Mouse (Mus musculus) CH12.LX (cell line): Measurements from ENCODE around the gene Podxl. TPM values are rescaled to one million over a fixed set of nuclear protein-coding genes. Genes with fewer than 3 reads are reported as not detected.
A peak's percentile ranks its signal among the peaks of the same experiment; 100 is the strongest.

Experiments
- DNase-seq: peaks from one replicate; pipeline ENCODE4 v3.0.0-alpha.2; 2013; ENCODE audit errors: extremely low read depth
- H3K27ac ChIP-seq: 2 replicates; pipeline ENCODE4 v1.5.1; 2012; ENCODE audit warnings: low read depth, mild to moderate bottlenecking, control low read depth, moderate library complexity; ENCODE audit not compliant: insufficient read depth
- H3K27me3 ChIP-seq: replicated peaks from 2 replicates; pipeline ENCODE3; 2012; ENCODE audit warnings: inconsistent platforms
- H3K36me3 ChIP-seq, 2 experiments: replicated peaks in 1 of 2; 2 replicates each; pipeline versions ENCODE3 to v1.6.1; 2012; ENCODE audit warnings: inconsistent platforms in 1 of 2, low read length in 1 of 2, mild to moderate bottlenecking in 1 of 2, mixed read lengths in 1 of 2, moderate library complexity in 1 of 2; ENCODE audit not compliant: control insufficient read depth in 1 of 2, insufficient read depth in 1 of 2
- H3K4me1 ChIP-seq, 2 experiments: 2 replicates each; pipeline ENCODE4 v1.6.1; 2012; ENCODE audit warnings: inconsistent platforms in 1 of 2, moderate library complexity in 1 of 2; ENCODE audit not compliant: insufficient read depth in 2 of 2, control insufficient read depth in 1 of 2
- H3K4me2 ChIP-seq: 2 replicates; pipeline ENCODE4 v1.6.1; 2012; ENCODE audit warnings: low read depth, mild to moderate bottlenecking, control low read depth; ENCODE audit not compliant: poor library complexity, insufficient read depth, severe bottlenecking
- H3K4me3 ChIP-seq, 3 experiments: fragments of 150-350 bp in 1 of 3; sonication (generic) in 1 of 3; replicated peaks in 1 of 3; 2 replicates each; pipeline versions ENCODE3 to v1.5.1; 2011 to 2012; ENCODE audit warnings: low read depth in 2 of 3, low read length in 2 of 3, mild to moderate bottlenecking in 2 of 3, moderate library complexity in 2 of 3, control low read depth in 1 of 3, improper control_type of control experiment in 1 of 3, inconsistent platforms in 1 of 3, mixed read lengths in 1 of 3; ENCODE audit not compliant: poor library complexity in 1 of 3
- H3K79me2 ChIP-seq: replicated peaks from 2 replicates; pipeline ENCODE4 v1.6.1; 2012; ENCODE audit warnings: mild to moderate bottlenecking, moderate library complexity; ENCODE audit not compliant: control insufficient read depth, poor library complexity, insufficient read depth, severe bottlenecking; ENCODE audit errors: extremely low read depth
- H3K9ac ChIP-seq: 2 replicates; pipeline ENCODE4 v1.6.1; 2012; ENCODE audit warnings: low read depth, mild to moderate bottlenecking, control low read depth, moderate library complexity; ENCODE audit not compliant: insufficient read depth
- H3K9me3 ChIP-seq: replicated peaks from 2 replicates; pipeline ENCODE3; 2012; ENCODE audit warnings: low read length, inconsistent platforms, mixed read lengths
- BHLHE40 ChIP-seq: IDR thresholded peaks from 2 replicates; pipeline ENCODE4 v1.6.1; 2011; ENCODE audit warnings: mild to moderate bottlenecking, low read depth, low read length, improper control_type of control experiment
- CHD1 ChIP-seq: IDR thresholded peaks from 2 replicates; pipeline ENCODE4 v1.6.1; 2012; ENCODE audit warnings: low read depth, low read length, improper control_type of control experiment, inconsistent platforms
- CTCF ChIP-seq, 2 experiments: IDR thresholded peaks in 1 of 2; conservative IDR thresholded peaks in 1 of 2; 2 replicates each; pipeline ENCODE4 v1.5.1; 2011 to 2012; ENCODE audit warnings: low read depth in 2 of 2, low read length in 2 of 2, improper control_type of control experiment in 1 of 2, inconsistent platforms in 1 of 2, mild to moderate bottlenecking in 1 of 2, moderate library complexity in 1 of 2
- ETS1 ChIP-seq: conservative IDR thresholded peaks from 2 replicates; pipeline ENCODE4 v1.6.1; 2012; ENCODE audit warnings: low read depth, mild to moderate bottlenecking, inconsistent platforms, low read length, improper control_type of control experiment, moderate library complexity
- MAZ ChIP-seq: IDR thresholded peaks from 2 replicates; pipeline ENCODE4 v1.6.1; 2012; ENCODE audit warnings: low read depth, mild to moderate bottlenecking, inconsistent platforms, low read length, improper control_type of control experiment, moderate library complexity
- MXI1 ChIP-seq: IDR thresholded peaks from 2 replicates; pipeline ENCODE4 v1.6.1; 2011; ENCODE audit warnings: mild to moderate bottlenecking, low read depth, low read length, improper control_type of control experiment
- NELFE ChIP-seq: IDR thresholded peaks from 2 replicates; pipeline ENCODE4 v1.6.1; 2011; ENCODE audit warnings: low read depth, low read length, improper control_type of control experiment
- NRF1 ChIP-seq: IDR thresholded peaks from 2 replicates; pipeline ENCODE4 v1.6.1; 2014; ENCODE audit warnings: low read depth, mild to moderate bottlenecking, inconsistent platforms, low read length, improper control_type of control experiment, moderate library complexity
- PAX5 ChIP-seq: IDR thresholded peaks from 2 replicates; pipeline ENCODE4 v1.6.1; 2012; ENCODE audit warnings: low read length, inconsistent platforms, mixed read lengths
- POLR2A ChIP-seq: IDR thresholded peaks from 2 replicates; pipeline ENCODE4 v1.6.1; 2011; ENCODE audit warnings: low read depth, mild to moderate bottlenecking, improper control_type of control experiment, low read length
- POLR2AphosphoS2 ChIP-seq: IDR thresholded peaks from 2 replicates; pipeline ENCODE4 v1.6.1; 2011; ENCODE audit warnings: low read depth, low read length, improper control_type of control experiment
- RAD21 ChIP-seq: IDR thresholded peaks from 2 replicates; pipeline ENCODE4 v1.6.1; 2011; ENCODE audit warnings: low read depth, mild to moderate bottlenecking, low read length, improper control_type of control experiment, moderate library complexity
- SMC3 ChIP-seq: IDR thresholded peaks from 2 replicates; pipeline ENCODE4 v1.6.1; 2011; ENCODE audit warnings: low read depth, low read length, improper control_type of control experiment
- TCF12 ChIP-seq: IDR thresholded peaks from 2 replicates; pipeline ENCODE4 v1.6.1; 2014; ENCODE audit warnings: low read depth, mild to moderate bottlenecking, inconsistent platforms, low read length, improper control_type of control experiment
- UBTF ChIP-seq: IDR thresholded peaks from 2 replicates; pipeline ENCODE4 v1.6.1; 2012; ENCODE audit warnings: low read depth, mild to moderate bottlenecking, inconsistent platforms, low read length, improper control_type of control experiment, moderate library complexity
- USF1 ChIP-seq: IDR thresholded peaks from 2 replicates; pipeline ENCODE4 v1.6.1; 2014; ENCODE audit warnings: low read depth, mild to moderate bottlenecking, inconsistent platforms, low read length, improper control_type of control experiment
- ZMIZ1 ChIP-seq: IDR thresholded peaks from 2 replicates; pipeline ENCODE4 v1.6.1; 2012; ENCODE audit warnings: low read depth, mild to moderate bottlenecking, inconsistent platforms, low read length, improper control_type of control experiment
- dilution Hi-C: fragments of 300-500 bp; cut with MboI; formaldehyde crosslinking; loops from 2 replicates; pipeline ENCODE4 v1.14.3; 2020; ENCODE audit warnings: low sequenced_read_pairs; ENCODE audit not compliant: extremely low pct_unique_long_range_greater_than_20kb, extremely low pct_ligation_motif_present
- in situ Hi-C: fragments of 300-500 bp; cut with MboI; formaldehyde crosslinking; loops from 3 replicates; pipeline ENCODE4 v1.14.3; 2019; ENCODE audit warnings: low sequenced_read_pairs, low pct_ligation_motif_present, low pct_unique_long_range_greater_than_20kb, mixed read lengths
- polyA plus RNA-seq: library from polyadenylated mRNA; unstranded; fragments of >175 nt; gene quantifications from 2 replicates; pipeline ENCODE4 v1.2.1, GENCODE M21; 2012; ENCODE audit warnings: low read depth; ENCODE audit not compliant: insufficient read length
- total RNA-seq, 2 experiments: library from RNA; depleted of rRNA; stranded (reverse); fragments of 300-350 nt in 1 of 2; fragments of >200 nt in 1 of 2; gene quantifications; 2 replicates each; pipeline ENCODE4 v1.2.3; 2012 to 2014

Gene Podxl
- total and polyA plus RNA-seq, 3 experiments, result not detected

DNA sequence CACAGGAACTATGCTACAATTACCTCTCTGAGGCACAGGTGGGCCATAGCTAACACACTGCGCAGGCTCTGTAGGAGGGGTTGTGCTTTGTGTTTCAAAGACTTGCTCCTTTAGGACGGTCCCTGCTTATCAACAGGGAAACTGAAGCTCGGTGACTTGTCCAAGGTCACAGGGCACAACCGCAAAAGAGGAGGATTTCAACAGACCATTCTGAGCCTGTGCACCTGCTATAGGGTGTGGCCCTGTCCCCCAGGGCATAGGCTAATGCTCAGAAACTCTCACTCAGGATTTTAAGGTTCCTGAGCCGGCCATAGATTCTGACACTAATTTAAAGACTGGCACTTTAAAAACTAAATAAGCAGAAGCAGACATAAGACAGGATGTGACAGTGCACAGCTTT lies 36.9 kb downstream of the Podxl start:
- dilution Hi-C loops, result no loop called here

DNA sequence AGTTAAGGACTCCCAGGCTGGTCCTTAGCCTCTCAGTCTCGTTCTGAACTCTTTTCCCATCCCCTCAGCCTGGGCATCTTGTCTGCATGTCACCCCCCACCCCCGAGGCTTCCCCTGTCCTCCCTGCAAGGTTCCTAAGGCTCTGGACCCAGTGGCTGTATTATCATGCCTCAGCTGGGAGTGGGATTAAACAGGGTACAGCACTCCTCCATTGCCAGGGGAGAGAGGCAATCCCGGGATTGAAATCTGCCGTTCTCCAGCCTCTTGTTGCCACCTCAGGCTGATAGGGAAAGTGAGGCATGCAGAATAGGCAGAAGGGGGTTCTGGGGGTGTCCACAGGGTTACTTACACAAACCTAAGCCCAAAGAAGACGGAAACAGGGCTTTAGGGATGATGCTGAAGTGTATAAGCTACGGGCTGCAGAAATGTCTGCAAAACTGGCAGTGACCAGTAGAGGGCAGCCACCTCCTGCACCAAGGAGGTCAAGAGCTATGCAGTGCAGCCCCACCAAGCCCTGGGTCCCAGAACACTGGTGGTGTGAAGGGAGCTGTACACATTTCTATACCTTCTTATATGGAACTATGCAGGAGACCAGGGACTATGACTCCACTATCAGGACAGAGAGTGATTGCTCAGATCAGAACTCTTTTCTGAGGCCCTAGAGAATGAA lies 38.4 kb downstream of the Podxl start:
- no peaks in the 10 kb centered on the region for H3K36me3 ChIP-seq
- H3K4me3 ChIP-seq, result no peak overlapping the region
- no peak for TF ChIP-seq ZMIZ1
- peak; percentile 77 for TF ChIP-seq RAD21
- no peak for TF ChIP-seq POLR2A
- peak; percentile 82 to 84 for TF ChIP-seq CTCF (conservative IDR thresholded peaks at IDR 0.05 in 1 of 2, IDR thresholded peaks at IDR 0.05 in 1 of 2; ENCODE audit: low read depth in 2 of 2, low read length in 2 of 2)
- peak; percentile 62 for TF ChIP-seq SMC3
- no peak for TF ChIP-seq NRF1
- dilution Hi-C loops (no loop called here), in situ Hi-C loops (no loop called here)
- peaks cover 0 to 23% of the 10 kb centered on the region in 2 experiments; a peak in 2 of 4 replicates for H3K4me1 ChIP-seq
- DNase-seq, result peak; percentile 60
- no peak overlapping the region for H3K27ac ChIP-seq
- no peaks in the 10 kb centered on the region for H3K27me3 ChIP-seq
- no peaks in the 10 kb centered on the region for H3K79me2 ChIP-seq
- H3K9me3 ChIP-seq, result no peaks in the 10 kb centered on the region
- H3K4me2 ChIP-seq, result no peak overlapping the region
- H3K9ac ChIP-seq, result no peak overlapping the region

More for the DNA sequence above, 36.9 kb downstream of the Podxl start:
- Histone ChIP-seq H3K4me1 (peaks cover 2 to 8% of the 10 kb centered on the region in 2 experiments; a peak in 1 of 4 replicates), H3K4me2 (no peak overlapping the region), H3K27me3 (no peaks in the 10 kb centered on the region), H3K36me3 (no peaks in the 10 kb centered on the region), H3K27ac (no peak overlapping the region), H3K9ac (no peak overlapping the region), H3K4me3 (no peak overlapping the region), H3K9me3 (no peaks in the 10 kb centered on the region), H3K79me2 (no peaks in the 10 kb centered on the region)
- in situ Hi-C loops, result no loop called here
- no peak for DNase-seq
- TF ChIP-seq NRF1 (no peak), UBTF (no peak)

DNA sequence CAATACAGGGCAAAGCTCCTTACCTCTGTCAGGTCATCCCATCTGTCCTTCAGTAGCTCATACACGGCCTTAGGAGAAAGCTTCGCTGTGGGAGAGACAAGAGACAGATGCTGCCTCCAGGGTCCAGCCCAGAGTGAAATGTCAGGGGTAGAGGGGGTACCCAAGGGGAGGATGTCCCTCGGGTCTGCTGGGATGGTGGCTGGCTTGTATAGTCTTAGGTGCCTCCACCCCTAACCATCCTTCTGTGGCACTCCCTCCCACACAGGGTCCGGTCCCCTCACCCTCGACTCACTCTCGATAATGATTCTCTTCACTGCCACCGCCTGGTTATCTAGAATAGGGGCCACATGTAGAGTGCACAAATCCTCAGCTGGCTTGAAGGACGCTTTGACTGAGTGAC lies 39.1 kb downstream of the Podxl start:
- Histone ChIP-seq H3K9ac (no peak overlapping the region), H3K27ac (no peak overlapping the region), H3K79me2 (no peaks in the 10 kb centered on the region), H3K4me1 (peaks cover 0 to 30% of the 10 kb centered on the region in 2 experiments; a peak in 2 of 4 replicates), H3K4me3 (no peak overlapping the region), H3K9me3 (no peaks in the 10 kb centered on the region), H3K27me3 (no peaks in the 10 kb centered on the region), H3K36me3 (no peaks in the 10 kb centered on the region), H3K4me2 (no peak overlapping the region)
- TF ChIP-seq PAX5 (no peak), POLR2AphosphoS2 (no peak), TCF12 (no peak), ETS1 (no peak), MXI1 (no peak), BHLHE40 (no peak), USF1 (no peak), CHD1 (no peak), NELFE (no peak), UBTF (no peak), MAZ (no peak), CTCF (conservative IDR thresholded peaks at IDR 0.05 in 1 of 2, IDR thresholded peaks at IDR 0.05 in 1 of 2; ENCODE audit: low read depth in 2 of 2, low read length in 2 of 2) (no peak)
- dilution Hi-C loops, result no loop called here
- no peak for DNase-seq
- in situ Hi-C loops, result no loop called here
